Mouse (Mus musculus): ENCODE results near the gene Pgls. TPM values are rescaled to one million over a fixed set of nuclear protein-coding genes. Genes with fewer than 3 reads are reported as not detected.

The Pgls gene
- polyA plus RNA-seq, 1 experiment from 2014 or later = 260 TPM

DNA sequence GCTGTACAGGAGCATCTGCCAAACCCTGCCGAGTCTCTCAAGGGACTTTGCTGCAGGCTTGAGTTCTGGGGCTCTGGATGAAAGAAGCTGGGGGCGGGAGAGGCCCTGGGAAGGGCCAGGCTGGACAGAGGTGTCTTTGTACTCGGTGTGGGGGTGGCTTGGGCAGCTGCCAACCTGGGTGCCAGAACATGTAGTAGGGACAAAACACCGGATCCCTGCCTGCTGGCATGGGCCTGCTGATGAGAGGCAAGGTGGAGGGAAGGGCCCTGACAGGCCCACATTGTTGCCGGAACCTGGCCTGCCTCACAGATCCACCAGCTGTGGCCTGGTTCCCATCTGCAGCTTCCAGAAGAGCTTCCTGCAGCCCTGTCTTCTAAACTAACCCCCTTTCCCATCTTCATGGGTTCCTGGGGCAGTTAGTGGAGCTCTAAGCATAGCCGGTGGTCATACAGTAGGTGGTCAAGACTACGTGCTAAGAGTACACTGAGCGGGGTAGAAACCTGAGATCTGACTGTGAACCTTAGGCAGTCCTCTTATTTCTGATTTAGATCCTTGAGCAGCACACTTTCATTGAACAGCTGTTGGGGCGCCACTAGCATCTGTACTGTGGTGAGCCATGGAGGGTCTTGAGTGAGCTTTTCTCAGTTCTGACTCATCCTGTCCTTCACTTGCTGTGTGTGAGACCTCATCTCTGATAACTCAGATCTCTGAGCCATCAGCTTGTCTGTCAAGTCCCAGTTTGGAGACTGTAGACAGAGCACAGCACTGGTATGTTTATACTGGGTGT is 18.9 kb upstream of the Pgls start:
- Histone ChIP-seq H3K4me1 (peaks cover 33% of the 10 kb centered on the region), H3K9me3 (no peaks in the 10 kb centered on the region), H3K36me3 (replicated peaks) (no peaks in the 10 kb centered on the region), H3K27me3 (replicated peaks; ENCODE audit: low read depth, poor library complexity, severe bottlenecking) (peaks cover 14% of the 10 kb centered on the region), H3K27ac (replicated peaks) (no peak overlapping the region; the same call in 1 of the 2 replicates), H3K4me3 (no peak overlapping the region)
- 82% methylated on average over 9 of the region's 9 CpGs for whole genome bisulfite sequencing
- no peak for DNase-seq (ENCODE audit: low spot score)

DNA sequence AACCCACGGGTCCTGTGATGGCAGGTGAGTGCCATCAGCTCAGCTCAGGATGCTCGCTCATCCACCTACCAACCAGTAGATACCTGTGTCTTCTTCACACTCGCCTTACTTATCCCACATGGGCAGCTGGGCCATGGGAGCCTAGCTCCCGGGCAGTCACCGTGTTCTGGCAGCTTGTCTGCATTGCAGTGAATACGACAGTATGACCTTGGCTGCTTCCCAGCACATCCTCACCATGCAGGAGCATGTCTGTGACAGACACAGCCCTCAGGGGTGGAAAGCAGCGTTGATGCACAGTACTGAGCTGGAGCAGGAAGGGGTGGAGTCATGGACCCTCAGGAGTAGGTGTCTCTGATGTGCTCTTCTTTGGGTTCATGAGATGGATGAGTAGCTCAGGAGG is 17.6 kb upstream of the Pgls start:
- peaks cover 9% of the 10 kb centered on the region for H3K27me3 ChIP-seq (replicated peaks; ENCODE audit: low read depth, poor library complexity, severe bottlenecking)
- H3K9me3 ChIP-seq = no peaks in the 10 kb centered on the region
- 84% methylated on average over 7 of the region's 7 CpGs for WGBS
- DNase-seq (ENCODE audit: low spot score) = no peak
- H3K36me3 ChIP-seq (replicated peaks) = peaks cover under 1% of the 10 kb centered on the region; the same call in 1 of the 2 replicates
- H3K4me3 ChIP-seq = no peak overlapping the region
- no peak overlapping the region for H3K27ac ChIP-seq (replicated peaks)
- peaks cover 21% of the 10 kb centered on the region for H3K4me1 ChIP-seq

DNA sequence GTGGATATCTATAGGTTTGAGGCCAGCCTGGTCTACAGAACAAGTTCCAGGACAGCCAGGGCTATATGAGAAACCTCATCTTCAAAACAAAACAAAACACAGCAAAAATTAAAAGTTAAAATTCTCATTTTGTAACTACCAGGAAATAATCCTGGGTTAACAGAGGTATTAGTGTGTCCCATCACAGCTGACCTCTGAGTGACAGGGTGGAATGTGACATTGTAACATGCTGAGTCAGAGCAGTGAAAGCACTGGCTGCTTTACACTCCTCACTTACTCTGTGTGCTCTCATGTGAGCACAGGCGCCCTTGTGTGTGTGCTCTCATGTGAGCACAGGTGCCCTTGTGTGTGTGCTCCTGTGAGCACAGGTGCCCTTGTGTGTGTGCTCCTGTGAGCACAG is 17.0 kb upstream of the Pgls start:
- Histone ChIP-seq H3K4me3 (no peak overlapping the region), H3K4me1 (peaks cover 16% of the 10 kb centered on the region), H3K27ac (replicated peaks) (no peak overlapping the region), H3K36me3 (replicated peaks) (peaks cover 4% of the 10 kb centered on the region; the same call in 1 of the 2 replicates), H3K27me3 (replicated peaks; ENCODE audit: low read depth, poor library complexity, severe bottlenecking) (peaks cover 15% of the 10 kb centered on the region), H3K9me3 (no peaks in the 10 kb centered on the region)
- no peak for DNase-seq (ENCODE audit: low spot score)
- 67% methylated on average over 1 of the region's 1 CpGs for WGBS

DNA sequence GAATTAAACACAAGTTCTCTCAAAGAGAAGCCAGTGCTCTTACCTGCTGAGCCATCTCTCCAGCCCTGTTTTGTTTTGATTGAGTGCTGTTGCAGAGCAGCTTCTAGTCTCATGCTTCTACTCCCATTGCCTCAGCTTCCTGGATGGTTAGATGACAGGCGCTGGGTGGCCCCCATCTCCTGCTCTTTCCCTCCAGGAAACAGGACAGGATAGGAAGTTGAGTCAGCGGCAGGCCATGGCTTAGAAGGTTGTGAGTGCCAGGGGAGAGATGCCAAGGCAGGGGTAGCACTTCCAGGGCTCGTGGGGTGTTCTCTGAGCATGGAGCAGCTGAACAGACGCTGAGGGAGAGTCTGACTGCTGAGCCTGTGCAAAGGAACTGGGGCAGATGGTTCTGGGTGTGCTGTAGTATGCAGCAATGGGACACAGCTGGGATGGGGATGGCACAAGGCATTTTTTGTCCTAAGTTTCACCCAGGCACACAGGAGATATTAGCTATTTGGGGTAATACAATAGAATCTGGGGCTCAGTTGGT is 14.1 kb upstream of the Pgls start:
- no peak overlapping the region for H3K4me3 ChIP-seq
- H3K36me3 ChIP-seq (replicated peaks) = peaks cover 17% of the 10 kb centered on the region
- H3K27ac ChIP-seq (replicated peaks) = no peak overlapping the region
- 75% methylated on average over 4 of the region's 4 CpGs for WGBS
- 0 out of 2 replicates have a peak, but pooled peaks cover 1% of the 10 kb centered on the region for H3K4me1 ChIP-seq
- H3K27me3 ChIP-seq (replicated peaks; ENCODE audit: low read depth, poor library complexity, severe bottlenecking) = peaks cover 33% of the 10 kb centered on the region
- DNase-seq (ENCODE audit: low spot score) = no peak
- H3K9me3 ChIP-seq = no peaks in the 10 kb centered on the region

DNA sequence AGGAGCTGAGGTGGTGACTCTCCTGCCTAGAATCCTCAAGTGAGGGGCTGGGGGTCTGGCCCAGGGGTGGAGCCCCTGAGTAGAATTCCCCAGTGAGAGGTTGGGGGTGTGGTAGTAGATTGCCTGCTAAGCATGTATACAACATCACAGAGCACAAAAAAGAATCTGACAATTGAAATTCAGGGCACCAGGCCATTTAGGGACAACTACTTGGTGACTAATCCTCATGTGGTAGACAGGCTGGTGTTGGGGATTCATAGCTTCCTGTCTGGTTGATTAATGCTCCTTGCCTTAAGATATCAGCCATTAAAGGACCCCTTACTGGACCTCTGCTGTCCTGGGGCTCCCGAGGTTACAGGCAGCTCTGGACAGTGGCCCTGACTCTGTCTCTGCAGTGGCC is 13.0 kb upstream of the Pgls start:
- Histone ChIP-seq H3K27ac (replicated peaks) (no peak overlapping the region), H3K4me1 (no peaks in the 10 kb centered on the region), H3K27me3 (replicated peaks; ENCODE audit: low read depth, poor library complexity, severe bottlenecking) (peaks cover 33% of the 10 kb centered on the region), H3K4me3 (no peak overlapping the region), H3K36me3 (replicated peaks) (peaks cover 21% of the 10 kb centered on the region), H3K9me3 (no peaks in the 10 kb centered on the region)
- no peak for DNase-seq (ENCODE audit: low spot score)
- WGBS = 85% methylated on average over 1 of the region's 1 CpGs

DNA sequence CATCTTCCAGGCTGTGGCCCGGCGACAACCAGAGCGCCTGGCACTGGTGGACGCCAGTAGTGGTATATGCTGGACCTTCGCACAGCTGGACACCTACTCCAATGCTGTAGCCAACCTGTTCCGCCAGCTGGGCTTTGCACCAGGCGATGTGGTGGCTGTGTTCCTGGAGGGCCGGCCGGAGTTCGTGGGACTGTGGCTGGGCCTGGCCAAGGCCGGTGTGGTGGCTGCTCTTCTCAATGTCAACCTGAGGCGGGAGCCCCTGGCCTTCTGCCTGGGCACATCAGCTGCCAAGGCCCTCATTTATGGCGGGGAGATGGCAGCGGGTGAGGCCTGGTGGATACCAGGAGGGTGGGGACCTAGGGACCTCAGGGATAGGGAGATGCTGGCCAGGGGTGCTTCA is 12.5 kb upstream of the Pgls start:
- Histone ChIP-seq H3K9me3 (no peaks in the 10 kb centered on the region), H3K4me3 (no peak overlapping the region), H3K27ac (replicated peaks) (no peak overlapping the region), H3K36me3 (replicated peaks) (peaks cover 25% of the 10 kb centered on the region), H3K27me3 (replicated peaks; ENCODE audit: low read depth, poor library complexity, severe bottlenecking) (peaks cover 33% of the 10 kb centered on the region), H3K4me1 (no peaks in the 10 kb centered on the region)
- WGBS = 89% methylated on average over 14 of the region's 14 CpGs
- no peak for DNase-seq (ENCODE audit: low spot score)

DNA sequence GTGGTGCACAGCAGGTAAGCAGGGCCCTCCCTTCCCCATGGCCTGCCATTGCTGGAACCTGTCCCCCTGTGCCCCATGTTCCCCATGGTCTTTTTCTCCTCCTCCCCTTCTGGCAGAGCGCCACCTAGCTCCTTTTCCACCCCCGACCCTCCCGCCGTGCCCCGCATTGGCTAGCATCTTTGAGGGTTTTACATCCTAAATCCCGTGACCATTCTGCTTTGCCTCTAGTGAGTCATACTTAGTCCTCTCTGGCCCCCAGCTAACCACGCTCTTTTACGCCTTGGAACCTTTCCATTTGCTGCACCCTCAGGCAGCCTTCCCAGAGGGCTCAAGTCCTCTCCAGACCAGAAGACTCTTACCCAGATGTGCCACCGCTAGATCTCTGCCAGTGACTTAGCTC is 11.8 kb upstream of the Pgls start:
- H3K4me1 ChIP-seq = no peaks in the 10 kb centered on the region
- no peak overlapping the region for H3K27ac ChIP-seq (replicated peaks)
- 34% methylated on average over 9 of the region's 9 CpGs for WGBS

DNA sequence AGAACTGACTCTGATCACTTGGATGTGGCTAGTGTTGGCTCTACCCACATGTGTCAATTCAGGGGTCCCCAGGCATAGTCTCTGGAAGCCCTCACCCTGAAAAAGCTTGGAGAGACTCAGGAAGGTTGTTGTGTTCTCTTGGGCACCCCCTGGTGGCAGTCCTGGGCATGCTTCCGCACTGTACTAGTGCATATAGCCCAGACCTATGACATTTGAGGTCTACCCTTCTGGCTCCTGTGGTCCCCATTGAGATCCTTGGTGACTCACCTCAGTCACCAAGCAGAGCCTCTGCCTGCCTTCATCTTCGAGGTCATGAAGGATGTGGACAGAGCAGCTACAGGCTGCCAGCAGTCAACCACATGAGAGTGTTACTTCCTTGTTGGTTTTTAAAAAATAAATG is 5.1 kb upstream of the Pgls start:
- Histone ChIP-seq H3K27ac (replicated peaks) (no peak overlapping the region), H3K4me3 (no peak overlapping the region), H3K4me1 (peaks cover 9% of the 10 kb centered on the region), H3K36me3 (replicated peaks) (peaks cover 31% of the 10 kb centered on the region), H3K9me3 (no peaks in the 10 kb centered on the region), H3K27me3 (replicated peaks; ENCODE audit: low read depth, poor library complexity, severe bottlenecking) (peaks cover 16% of the 10 kb centered on the region)
- peak; percentile 62 for DNase-seq (ENCODE audit: low spot score)
- 80% methylated on average over 2 of the region's 2 CpGs for WGBS

More for the DNA sequence above, 11.8 kb upstream of the Pgls start:
- peaks cover 33% of the 10 kb centered on the region for H3K27me3 ChIP-seq (replicated peaks; ENCODE audit: low read depth, poor library complexity, severe bottlenecking)
- peaks cover 33% of the 10 kb centered on the region for H3K36me3 ChIP-seq (replicated peaks)
- H3K4me3 ChIP-seq = no peak overlapping the region
- DNase-seq (ENCODE audit: low spot score) = no peak
- H3K9me3 ChIP-seq = no peaks in the 10 kb centered on the region

DNA sequence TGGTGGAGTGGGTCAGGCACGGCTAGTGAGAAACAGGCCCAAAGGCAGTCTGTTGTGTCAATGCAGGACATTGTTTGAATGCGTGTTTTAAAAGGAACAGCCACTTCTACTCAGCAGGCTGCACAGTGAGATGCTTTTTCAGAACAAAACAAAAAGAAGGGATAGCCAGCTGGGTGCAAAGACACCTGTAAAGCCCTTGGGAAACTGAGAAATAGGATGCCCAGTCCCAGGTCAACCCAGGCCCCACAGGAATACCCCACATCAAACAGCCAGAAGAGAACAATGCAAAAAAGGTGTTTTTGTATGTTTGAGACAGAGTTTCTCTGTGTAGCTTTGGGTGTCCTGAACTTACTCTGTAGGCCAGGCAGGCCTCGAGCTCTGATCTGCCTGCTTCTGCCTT is 3.2 kb upstream of the Pgls start:
- Histone ChIP-seq H3K9me3 (no peaks in the 10 kb centered on the region), H3K36me3 (replicated peaks) (peaks cover 33% of the 10 kb centered on the region), H3K4me3 (no peak overlapping the region), H3K4me1 (peaks cover 22% of the 10 kb centered on the region), H3K27me3 (replicated peaks; ENCODE audit: low read depth, poor library complexity, severe bottlenecking) (peaks cover 16% of the 10 kb centered on the region), H3K27ac (replicated peaks) (no peak overlapping the region)
- no peak for DNase-seq (ENCODE audit: low spot score)
- WGBS = 63% methylated on average over 3 of the region's 3 CpGs

DNA sequence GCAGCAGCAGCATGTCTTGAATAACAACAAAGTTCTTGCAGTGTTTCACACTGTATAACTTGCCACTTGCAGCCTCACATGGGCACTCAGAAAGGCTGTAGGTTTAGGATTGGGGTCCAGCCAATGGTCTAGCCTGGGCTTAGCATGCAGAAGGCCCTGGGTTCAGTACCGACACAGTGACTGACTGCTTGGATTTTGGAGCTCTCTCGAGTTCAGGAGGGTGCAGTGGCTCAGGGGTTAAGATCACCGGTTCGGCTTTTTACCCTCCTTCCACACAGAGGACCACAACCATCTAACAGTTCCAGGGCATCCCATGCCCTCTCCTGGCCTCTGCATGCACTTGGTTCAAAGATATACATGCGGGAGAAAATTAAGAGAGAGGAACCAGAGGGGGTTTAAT is 959 bp upstream of the Pgls start:
- H3K4me1 ChIP-seq = peaks cover 37% of the 10 kb centered on the region
- peak overlapping the region; percentile 97; the same call in 1 of the 2 replicates for H3K27ac ChIP-seq (replicated peaks)
- H3K27me3 ChIP-seq (replicated peaks; ENCODE audit: low read depth, poor library complexity, severe bottlenecking) = peaks cover 16% of the 10 kb centered on the region
- H3K36me3 ChIP-seq (replicated peaks) = peaks cover 28% of the 10 kb centered on the region
- H3K4me3 ChIP-seq = peak overlapping the region; percentile 93
- no peaks in the 10 kb centered on the region for H3K9me3 ChIP-seq
- WGBS = 33% methylated on average over 5 of the region's 5 CpGs
- no peak for DNase-seq (ENCODE audit: low spot score)

DNA sequence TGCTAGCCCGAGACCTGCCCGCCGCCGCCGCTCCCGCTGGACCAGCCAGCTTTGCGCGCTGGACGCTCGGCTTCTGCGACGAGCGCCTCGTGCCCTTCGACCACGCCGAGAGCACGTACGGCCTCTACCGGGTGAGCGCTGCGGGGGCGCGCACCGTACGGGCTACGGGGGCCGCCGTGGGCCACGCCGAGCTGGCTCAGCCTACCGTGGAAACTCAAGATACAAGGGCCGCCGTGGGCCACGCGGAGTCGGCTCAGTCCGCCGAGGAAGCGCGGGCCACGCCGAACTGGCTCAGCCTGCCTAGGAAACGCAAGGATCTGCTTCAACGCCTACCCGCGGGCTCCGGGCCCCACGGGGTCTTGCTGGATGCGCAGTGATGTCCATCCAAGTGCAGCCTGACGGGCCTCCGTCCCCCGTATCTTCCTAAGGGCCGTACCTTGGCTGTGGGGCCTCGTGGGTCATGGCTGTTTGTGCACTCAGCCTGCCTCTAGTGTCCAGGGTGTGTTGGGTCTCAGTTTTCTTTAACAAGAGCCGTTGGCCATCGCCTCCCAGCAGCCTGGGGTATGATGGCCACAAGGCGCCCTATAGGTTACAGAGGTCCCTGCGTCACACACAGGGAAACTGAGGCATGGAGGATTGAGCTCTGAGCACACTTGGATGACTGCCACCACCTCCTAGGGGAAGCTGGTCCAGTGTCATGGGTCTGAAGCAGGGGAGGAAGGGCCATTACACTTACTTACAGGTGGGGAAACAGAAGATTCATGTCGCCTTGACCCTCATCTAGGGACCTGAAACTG is 596 bp downstream of the Pgls start:
- no peak for DNase-seq (ENCODE audit: low spot score)

DNA sequence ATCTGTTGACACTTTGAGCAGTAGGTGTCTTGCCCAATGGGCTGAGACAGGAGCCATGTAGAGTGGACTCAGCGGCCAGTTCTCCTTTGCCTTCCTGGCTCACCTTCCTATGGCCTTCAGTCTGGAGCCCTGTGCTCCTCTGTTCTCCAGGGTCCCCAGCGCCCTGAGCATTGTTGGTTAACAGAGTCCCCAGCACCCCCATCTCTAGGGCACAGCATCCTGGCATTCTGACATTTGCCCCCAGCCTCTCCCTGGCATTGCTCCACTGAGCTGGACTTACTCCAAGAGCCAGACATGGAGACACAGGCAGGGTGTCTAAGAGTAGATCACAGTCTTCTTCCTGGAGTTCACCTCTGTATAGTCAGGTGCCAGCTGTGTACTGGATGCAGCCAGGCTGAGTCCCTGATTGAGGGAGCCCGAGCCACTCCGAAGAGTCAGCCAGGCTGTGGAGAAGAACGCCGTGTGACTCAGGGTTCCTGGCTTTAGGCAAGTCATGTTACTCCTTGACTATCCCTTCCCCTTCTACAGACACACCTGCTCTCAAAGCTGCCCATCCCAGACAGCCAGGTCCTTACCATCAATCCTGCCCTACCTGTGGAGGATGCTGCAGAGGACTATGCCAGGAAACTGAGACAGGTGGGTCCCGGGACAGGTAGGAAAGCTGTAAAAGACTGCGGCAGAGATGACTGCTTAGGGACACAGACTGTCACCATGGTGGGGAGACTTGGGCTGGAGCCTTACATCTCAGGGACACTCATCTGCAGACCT is 1.8 kb downstream of the Pgls start:
- H3K27ac ChIP-seq (replicated peaks) = no peak overlapping the region

More for the DNA sequence above, 596 bp downstream of the Pgls start:
- Histone ChIP-seq H3K27ac (replicated peaks) (peak overlapping the region; percentile 97), H3K4me1 (peaks cover 42% of the 10 kb centered on the region), H3K4me3 (peak overlapping the region; percentile 93), H3K9me3 (no peaks in the 10 kb centered on the region), H3K36me3 (replicated peaks) (peaks cover 20% of the 10 kb centered on the region), H3K27me3 (replicated peaks; ENCODE audit: low read depth, poor library complexity, severe bottlenecking) (peaks cover 16% of the 10 kb centered on the region)
- 5% methylated on average over 60 of the region's 60 CpGs for WGBS

More for the DNA sequence above, 1.8 kb downstream of the Pgls start:
- Histone ChIP-seq H3K27me3 (replicated peaks; ENCODE audit: low read depth, poor library complexity, severe bottlenecking) (peaks cover 16% of the 10 kb centered on the region), H3K4me1 (peaks cover 42% of the 10 kb centered on the region), H3K4me3 (peak overlapping the region; percentile 93; the same call in 1 of the 2 replicates), H3K36me3 (replicated peaks) (peaks cover 20% of the 10 kb centered on the region), H3K9me3 (no peaks in the 10 kb centered on the region)
- no peak for DNase-seq (ENCODE audit: low spot score)
- 95% methylated on average over 8 of the region's 8 CpGs for WGBS

All from embryonic facial prominence, embryonic 10.5 days (tissue).